Mouse (Mus musculus): ENCODE data around the gene Mybbp1a. TPM values are rescaled to one million over a fixed set of nuclear protein-coding genes. Genes with fewer than 3 reads are reported as not detected.

Mybbp1a gene
- polyA plus RNA-seq, 1 experiment = 68.3 TPM

GRCm38 (mm10) chr11:72491130-72491960, 50.2 kb downstream of the Mybbp1a start:
- H3K4me3 ChIP-seq (replicated peaks; ENCODE audit: control insufficient read depth, low read depth, low read length) = no peak overlapping the region
- no peaks in the 10 kb centered on the region; the same call in 1 of the 2 replicates for H3K4me1 ChIP-seq (ENCODE audit: control insufficient read depth, insufficient read depth, low read length)
- 49% methylated on average over 15 of the region's 15 CpGs for WGBS
- no peak for TF ChIP-seq POLR2A (IDR thresholded peaks at IDR 0.05; ENCODE audit: borderline replicate concordance, control insufficient read depth, low read depth, low read length)
- no peak overlapping the region for H3K27ac ChIP-seq (ENCODE audit: control insufficient read depth, insufficient read depth, low read depth, low read length, poor library complexity)

GRCm38 (mm10) chr11:72494046-72494988, 53.2 kb downstream of the Mybbp1a start:
- WGBS = 61% methylated on average over 8 of the region's 8 CpGs
- Histone ChIP-seq H3K4me3 (replicated peaks; ENCODE audit: control insufficient read depth, low read depth, low read length) (no peak overlapping the region), H3K27ac (ENCODE audit: control insufficient read depth, insufficient read depth, low read depth, low read length, poor library complexity) (no peak overlapping the region), H3K4me1 (ENCODE audit: control insufficient read depth, insufficient read depth, low read length) (no peaks in the 10 kb centered on the region; the same call in 1 of the 2 replicates)
- TF ChIP-seq POLR2A (IDR thresholded peaks at IDR 0.05; ENCODE audit: borderline replicate concordance, control insufficient read depth, low read depth, low read length) (no peak), CTCF (IDR thresholded peaks at IDR 0.05; ENCODE audit: control insufficient read depth, insufficient read depth, low read length) (no peak)

DNA sequence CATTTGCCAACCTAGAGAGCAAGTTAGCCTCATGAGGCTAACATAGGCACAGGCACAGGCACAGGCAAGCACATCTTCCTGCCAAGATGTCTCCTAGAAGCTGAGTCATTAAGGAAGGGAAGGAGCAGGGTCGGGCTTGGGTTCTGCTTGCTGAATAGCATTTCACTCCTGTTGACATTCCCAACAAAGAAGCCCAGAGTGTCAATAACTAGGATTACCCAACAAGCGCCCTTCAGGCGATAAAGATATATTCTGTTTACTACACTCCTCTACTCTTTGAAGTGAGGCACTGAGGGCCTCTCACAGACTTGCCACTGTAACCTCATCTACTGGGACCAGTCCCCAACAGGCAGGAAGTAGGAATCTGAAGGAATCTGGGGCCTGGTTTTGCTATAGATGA, 54.9 kb downstream of the Mybbp1a start:
- H3K4me1 ChIP-seq (ENCODE audit: control insufficient read depth, insufficient read depth, low read length) = no peaks in the 10 kb centered on the region; the same call in 1 of the 2 replicates
- no peak for TF ChIP-seq CTCF (IDR thresholded peaks at IDR 0.05; ENCODE audit: control insufficient read depth, insufficient read depth, low read length)
- no peak for TF ChIP-seq POLR2A (IDR thresholded peaks at IDR 0.05; ENCODE audit: borderline replicate concordance, control insufficient read depth, low read depth, low read length)
- 54% methylated on average over 3 of the region's 3 CpGs for WGBS
- no peak overlapping the region for H3K4me3 ChIP-seq (replicated peaks; ENCODE audit: control insufficient read depth, low read depth, low read length)
- H3K27ac ChIP-seq (ENCODE audit: control insufficient read depth, insufficient read depth, low read depth, low read length, poor library complexity) = no peak overlapping the region

- H3K4me1 ChIP-seq (ENCODE audit: control insufficient read depth, insufficient read depth, low read length) = no peaks in the 10 kb centered on the region; the same call in 1 of the 2 replicates
- no peak overlapping the region for H3K4me3 ChIP-seq (replicated peaks; ENCODE audit: control insufficient read depth, low read depth, low read length)
- no peak overlapping the region for H3K27ac ChIP-seq (ENCODE audit: control insufficient read depth, insufficient read depth, low read depth, low read length, poor library complexity)
- TF ChIP-seq CTCF (IDR thresholded peaks at IDR 0.05; ENCODE audit: control insufficient read depth, insufficient read depth, low read length) = no peak
- TF ChIP-seq POLR2A (IDR thresholded peaks at IDR 0.05; ENCODE audit: borderline replicate concordance, control insufficient read depth, low read depth, low read length) = no peak
- WGBS = 85% methylated on average over 1 of the region's 1 CpGs
Measured at GRCm38 (mm10) chr11:72496775-72497174, 55.6 kb downstream of the Mybbp1a start.

GRCm38 (mm10) chr11:72497367-72497766, 56.2 kb downstream of the Mybbp1a start:
- no peak overlapping the region for H3K4me3 ChIP-seq (replicated peaks; ENCODE audit: control insufficient read depth, low read depth, low read length)
- no peaks in the 10 kb centered on the region; the same call in 1 of the 2 replicates for H3K4me1 ChIP-seq (ENCODE audit: control insufficient read depth, insufficient read depth, low read length)
- H3K27ac ChIP-seq (ENCODE audit: control insufficient read depth, insufficient read depth, low read depth, low read length, poor library complexity) = no peak overlapping the region
- 88% methylated on average over 4 of the region's 4 CpGs for WGBS
- TF ChIP-seq CTCF (IDR thresholded peaks at IDR 0.05; ENCODE audit: control insufficient read depth, insufficient read depth, low read length) (no peak), POLR2A (IDR thresholded peaks at IDR 0.05; ENCODE audit: borderline replicate concordance, control insufficient read depth, low read depth, low read length) (no peak)

DNA sequence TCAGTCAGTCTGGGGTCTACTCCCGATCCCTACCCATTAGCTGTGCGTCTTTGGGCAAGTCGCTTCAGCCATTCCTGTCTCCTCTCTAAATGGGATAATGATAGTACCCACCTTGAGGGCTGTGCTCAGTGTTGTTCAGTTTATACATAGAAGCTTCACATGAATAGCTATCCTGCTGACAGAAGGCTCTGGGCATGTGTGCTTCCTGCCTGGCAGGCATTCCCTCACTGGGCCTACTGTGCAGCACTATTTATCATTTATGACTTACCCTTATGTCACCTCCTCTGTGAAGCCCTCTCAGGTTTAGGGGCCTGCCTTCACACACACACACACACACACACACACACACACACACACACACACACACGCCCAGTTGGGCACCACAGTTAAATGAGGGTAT, 59.0 kb downstream of the Mybbp1a start:
- WGBS = 86% methylated on average over 4 of the region's 4 CpGs

More for the DNA sequence above, 59.0 kb downstream of the Mybbp1a start:
- H3K4me1 ChIP-seq (ENCODE audit: control insufficient read depth, insufficient read depth, low read length) = no peaks in the 10 kb centered on the region; the same call in 1 of the 2 replicates
- TF ChIP-seq CTCF (IDR thresholded peaks at IDR 0.05; ENCODE audit: control insufficient read depth, insufficient read depth, low read length) (no peak), POLR2A (IDR thresholded peaks at IDR 0.05; ENCODE audit: borderline replicate concordance, control insufficient read depth, low read depth, low read length) (no peak)
- H3K4me3 ChIP-seq (replicated peaks; ENCODE audit: control insufficient read depth, low read depth, low read length) = no peak overlapping the region
- no peak overlapping the region for H3K27ac ChIP-seq (ENCODE audit: control insufficient read depth, insufficient read depth, low read depth, low read length, poor library complexity)

Other genes with a start within 250 kb of the Mybbp1a start
- 0.90 and 1.2 TPM in 2 replicates for gene Gm43951, start 234.5 kb upstream of the Mybbp1a start, polyA plus RNA-seq (2011; ENCODE audit: insufficient read depth, insufficient read length, low replicate concordance, missing spikeins)
- 3.4 and 5.1 TPM in 2 replicates for gene 4933427D14Rik, start 233.9 kb upstream of the Mybbp1a start, polyA plus RNA-seq (2011; ENCODE audit: insufficient read depth, insufficient read length, low replicate concordance, missing spikeins)
- gene Txndc17, start 233.8 kb upstream of the Mybbp1a start, polyA plus RNA-seq (2011; ENCODE audit: insufficient read depth, insufficient read length, low replicate concordance, missing spikeins) = 29.1 and 49.0 TPM in 2 replicates
- gene Med31, start 225.8 kb upstream of the Mybbp1a start, polyA plus RNA-seq (2011; ENCODE audit: insufficient read depth, insufficient read length, low replicate concordance, missing spikeins) = 9.3 and 11.4 TPM in 2 replicates
- 1.2 TPM in 1 of 2 replicates, not detected in the other for gene Slc13a5, start 174.1 kb upstream of the Mybbp1a start, polyA plus RNA-seq (2011; ENCODE audit: insufficient read depth, insufficient read length, low replicate concordance, missing spikeins)
- 22.2 and 35.2 TPM in 2 replicates for gene Xaf1, start 139.7 kb upstream of the Mybbp1a start, polyA plus RNA-seq (2011; ENCODE audit: insufficient read depth, insufficient read length, low replicate concordance, missing spikeins)
- gene Fbxo39, start 126.9 kb upstream of the Mybbp1a start, polyA plus RNA-seq (2011; ENCODE audit: insufficient read depth, insufficient read length, low replicate concordance, missing spikeins) = not detected in 2 replicates
- not detected in 2 replicates for gene Tekt1, start 78.9 kb upstream of the Mybbp1a start, polyA plus RNA-seq (2011; ENCODE audit: insufficient read depth, insufficient read length, low replicate concordance, missing spikeins)
- 5.6 TPM in 1 of 2 replicates, not detected in the other for gene Smtnl2, start 29.6 kb upstream of the Mybbp1a start, polyA plus RNA-seq (2011; ENCODE audit: insufficient read depth, insufficient read length, low replicate concordance, missing spikeins)
- gene Ggt6, start 5.8 kb upstream of the Mybbp1a start, polyA plus RNA-seq (2011; ENCODE audit: insufficient read depth, insufficient read length, low replicate concordance, missing spikeins) = not detected in 2 replicates
- gene Spns2, start 48.5 kb downstream of the Mybbp1a start, polyA plus RNA-seq (2011; ENCODE audit: insufficient read depth, insufficient read length, low replicate concordance, missing spikeins) = 6.3 and 10.7 TPM in 2 replicates
- gene Spns3, start 109.2 kb downstream of the Mybbp1a start, polyA plus RNA-seq (2011; ENCODE audit: insufficient read depth, insufficient read length, low replicate concordance, missing spikeins) = 9.1 and 13.2 TPM in 2 replicates
- gene Ube2g1, start 165.9 kb downstream of the Mybbp1a start, polyA plus RNA-seq (2011; ENCODE audit: insufficient read depth, insufficient read length, low replicate concordance, missing spikeins) = 6.1 and 14.1 TPM in 2 replicates
- 17.7 and 30.3 TPM in 2 replicates for gene Ankfy1, start 248.7 kb downstream of the Mybbp1a start, polyA plus RNA-seq (2011; ENCODE audit: insufficient read depth, insufficient read length, low replicate concordance, missing spikeins)

All from bone marrow, adult 2 months (tissue).